Comparison of ENCODE assay signal across 8 mouse cellular contexts in the genomic region with DNA sequence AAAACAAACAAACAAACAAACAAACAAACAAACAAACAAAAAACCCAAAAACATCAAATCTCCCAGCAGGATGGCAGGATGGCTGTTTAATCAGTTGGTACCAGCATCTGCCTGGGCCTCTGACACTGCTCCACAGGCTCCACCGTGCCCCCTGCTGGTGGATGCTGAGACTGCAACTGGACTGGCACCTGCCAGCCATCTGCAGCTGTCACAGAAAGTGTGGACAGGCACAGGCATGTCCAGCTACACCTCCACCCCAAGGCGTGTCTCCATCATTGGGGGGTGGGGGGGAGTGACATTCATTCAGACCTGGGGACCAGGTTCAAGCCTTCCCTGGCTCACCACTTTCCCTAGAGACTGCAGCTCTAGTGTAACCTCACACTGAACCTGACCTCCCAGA. TPM values are rescaled to one million over a fixed set of nuclear protein-coding genes. Genes with fewer than 3 reads are reported as not detected.
DNase-seq lines count a peak whose midpoint lies in the region; ATAC-seq and TF ChIP-seq lines count a peak whose summit lies in the region.

No protein-coding gene starts in this region.

- no peak overlapping the region for H3K4me2 ChIP-seq in liver, postnatal 0 days (ENCODE audit: low read depth, low read length)

- H3K4me3 ChIP-seq in liver, postnatal 0 days (ENCODE audit: low read depth, low read length) = no peak overlapping the region

- no peak overlapping the region for H3K9ac ChIP-seq in liver, postnatal 0 days (replicated peaks)

- WGBS in large intestine, adult 2 months = 2% methylated on average over 2 of the region's 2 CpGs
- WGBS in liver, postnatal 0 days (ENCODE audit: insufficient replicate concordance) = 0% methylated on average over 2 of the region's 2 CpGs

- H3K27me3 ChIP-seq in liver, postnatal 0 days (ENCODE audit: insufficient read depth, low read length) = no peaks in the 10 kb centered on the region

- no peaks in the 10 kb centered on the region for H3K4me1 ChIP-seq in liver, postnatal 0 days (ENCODE audit: insufficient read depth)

- peak; percentile 92 for DNase-seq in B cell, adult 2 months
- DNase-seq in embryo, embryonic 10 days (ENCODE audit: low spot score) = peak; percentile 85
- peak; percentile 81 to 83 for DNase-seq in gastrocnemius, postnatal 36 days
- peak; percentile 44 for DNase-seq in large intestine, adult 2 months (ENCODE audit: low read depth, low spot score)
- DNase-seq in liver, postnatal 0 days = peak; percentile 91
- peak; percentile 79 for DNase-seq in ovary, postnatal 36 days (ENCODE audit: low spot score)
- DNase-seq in thymus, postnatal 25 days = peak; percentile 85

- peak; percentile 98 for TF ChIP-seq CTCF in liver, postnatal 0 days (IDR thresholded peaks at IDR 0.05; ENCODE audit: low read depth)

- H3K9me3 ChIP-seq in liver, postnatal 0 days (ENCODE audit: low read length) = 0 out of 2 replicates have a peak, but pooled peaks cover 2% of the 10 kb centered on the region

- TF ChIP-seq EP300 in liver, postnatal 0 days (IDR thresholded peaks at IDR 0.05; ENCODE audit: low read depth) = no peak

- intact Hi-C loops in gastrocnemius, postnatal 36 days (cut with DNase I) = loop anchor here (2.0 to 10.0 kb wide), 3 partner anchors 46 to 421 kb away; no protein-coding TSS in a partner anchor

- H3K36me3 ChIP-seq in liver, postnatal 0 days (replicated peaks; ENCODE audit: insufficient read depth, low read length) = no peaks in the 10 kb centered on the region

- ATAC-seq in activated CD4-positive, CD25-positive, alpha-beta regulatory T cell, adult 4 months = peak; percentile 46
- ATAC-seq in liver, postnatal 0 days = peak; percentile 59

- H3K27ac ChIP-seq in liver, postnatal 0 days (ENCODE audit: low read depth) = no peak overlapping the region

RNA-seq across cellular contexts. Expression of gene Hsf2bp, which starts 37.2 kb away (rescaled TPM):
- 1 to 10 TPM; 1.1 to 2.0 TPM for polyA plus RNA-seq in activated CD4-positive, CD25-positive, alpha-beta regulatory T cell, adult 4 months (2017; shearing (Covaris generic))
- under 1 TPM; 0.59 to 0.67 TPM for total RNA-seq in gastrocnemius, postnatal 36 days (2021)
- 0.68 and 0.86 TPM in 2 replicates for polyA plus RNA-seq in large intestine, adult 2 months (2012; rRNA removed)
- polyA plus RNA-seq in liver, postnatal 0 days (2015; fragmentation: Nextera tagmentation; extraction: Ambion mirVana) = 0.21 and 0.42 TPM in 2 replicates

RNA-seq across cellular contexts. Expression of gene Rrp1b, which starts 37.5 kb away (rescaled TPM):
- 10 to 100 TPM; 56.3 to 76.7 TPM for polyA plus RNA-seq in activated CD4-positive, CD25-positive, alpha-beta regulatory T cell, adult 4 months (2017; shearing (Covaris generic))
- total RNA-seq in gastrocnemius, postnatal 36 days (2021) = 1 to 10 TPM; 6.8 to 7.0 TPM
- polyA plus RNA-seq in large intestine, adult 2 months (2012; rRNA removed) = 5.6 and 7.3 TPM in 2 replicates
- polyA plus RNA-seq in liver, postnatal 0 days (2015; fragmentation: Nextera tagmentation; extraction: Ambion mirVana) = 10.5 and 13.9 TPM in 2 replicates
